Mouse (Mus musculus): ENCODE data around the gene Tars2. TPM values are rescaled to one million over a fixed set of nuclear protein-coding genes. Genes with fewer than 3 reads are reported as not detected.

Tars2 gene
- polyA plus RNA-seq, 1 experiment from 2014 or later: 58.8 TPM

DNA sequence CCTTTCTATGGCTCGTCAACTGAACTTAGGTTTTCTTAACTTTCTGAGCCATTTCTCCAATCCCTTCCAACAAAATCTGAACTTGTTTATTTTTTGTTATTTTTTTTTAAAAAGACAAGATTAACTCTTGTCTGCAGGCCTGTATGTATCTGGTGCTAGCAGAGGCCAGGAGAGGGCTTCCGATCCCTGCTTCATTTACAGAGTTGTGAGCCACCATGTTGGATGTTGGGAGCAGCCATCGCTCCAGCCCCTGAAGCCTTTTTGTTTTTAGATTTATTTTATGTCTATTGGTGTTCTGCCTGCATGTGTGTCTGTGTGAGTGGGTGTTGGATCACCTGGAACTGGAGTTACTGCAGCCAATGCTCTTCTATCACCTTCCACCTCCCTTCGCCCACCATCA lies 28.2 kb downstream of the Tars2 start:
- H3K4me1 ChIP-seq (replicated peaks): peaks cover 13% of the 10 kb centered on the region; the same call in 1 of the 2 replicates
- no peak overlapping the region for H3K27ac ChIP-seq
- H3K27me3 ChIP-seq (ENCODE audit: insufficient read depth, poor library complexity, severe bottlenecking): no peaks in the 10 kb centered on the region
- 88% methylated on average over 4 of the region's 4 CpGs for WGBS
- peaks cover 31% of the 10 kb centered on the region for H3K36me3 ChIP-seq
- no peak for DNase-seq (ENCODE audit: low spot score)
- no peaks in the 10 kb centered on the region for H3K9me3 ChIP-seq
- H3K4me3 ChIP-seq: no peak overlapping the region

DNA sequence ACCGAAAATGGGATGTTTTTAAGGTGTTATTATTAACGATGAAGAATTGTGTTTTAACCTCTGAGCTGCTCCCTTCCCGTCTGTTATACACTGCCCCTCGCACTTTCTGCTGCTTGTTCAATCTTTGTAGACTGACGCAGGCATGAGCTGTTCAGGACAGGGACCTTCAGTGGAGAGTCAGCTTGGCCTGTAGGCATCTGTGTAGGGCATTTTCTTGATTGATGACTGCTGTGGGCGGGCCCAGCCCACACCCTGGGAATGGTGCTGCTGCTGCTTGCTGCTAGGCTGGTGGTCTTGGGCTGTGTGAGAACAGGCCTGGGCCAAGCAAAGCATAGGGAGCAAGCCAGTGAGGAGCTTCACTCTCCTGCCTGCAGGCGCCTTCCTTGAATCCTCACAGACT lies 29.6 kb downstream of the Tars2 start:
- DNase-seq (ENCODE audit: low spot score): no peak
- Histone ChIP-seq H3K4me1 (replicated peaks) (peaks cover 12% of the 10 kb centered on the region; the same call in 1 of the 2 replicates), H3K9me3 (no peaks in the 10 kb centered on the region), H3K27ac (no peak overlapping the region), H3K27me3 (ENCODE audit: insufficient read depth, poor library complexity, severe bottlenecking) (no peaks in the 10 kb centered on the region), H3K4me3 (no peak overlapping the region), H3K36me3 (peaks cover 18% of the 10 kb centered on the region)
- 80% methylated on average over 7 of the region's 7 CpGs for WGBS

DNA sequence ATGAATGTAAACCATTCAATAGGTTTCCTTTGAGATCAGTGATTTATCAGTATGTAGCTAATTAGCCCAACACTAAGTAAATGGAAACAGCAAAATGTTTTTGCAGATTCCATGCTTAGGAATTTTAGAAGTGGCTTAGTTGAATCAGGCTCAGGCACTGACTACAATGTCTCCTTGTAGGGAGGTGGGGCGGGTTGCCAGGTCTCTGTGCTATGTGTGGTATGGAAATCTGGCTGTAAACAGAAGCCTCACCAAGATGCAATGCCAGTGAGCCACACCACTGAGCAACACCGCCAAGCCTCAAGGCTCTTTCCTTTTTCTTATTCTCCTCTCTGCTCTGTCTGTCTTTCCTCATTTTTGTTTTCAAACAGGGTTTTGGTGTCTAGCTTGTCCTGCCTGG lies 31.1 kb downstream of the Tars2 start:
- peaks cover 3% of the 10 kb centered on the region for H3K36me3 ChIP-seq
- 81% methylated on average over 2 of the region's 2 CpGs for WGBS
- no peaks in the 10 kb centered on the region for H3K9me3 ChIP-seq

DNA sequence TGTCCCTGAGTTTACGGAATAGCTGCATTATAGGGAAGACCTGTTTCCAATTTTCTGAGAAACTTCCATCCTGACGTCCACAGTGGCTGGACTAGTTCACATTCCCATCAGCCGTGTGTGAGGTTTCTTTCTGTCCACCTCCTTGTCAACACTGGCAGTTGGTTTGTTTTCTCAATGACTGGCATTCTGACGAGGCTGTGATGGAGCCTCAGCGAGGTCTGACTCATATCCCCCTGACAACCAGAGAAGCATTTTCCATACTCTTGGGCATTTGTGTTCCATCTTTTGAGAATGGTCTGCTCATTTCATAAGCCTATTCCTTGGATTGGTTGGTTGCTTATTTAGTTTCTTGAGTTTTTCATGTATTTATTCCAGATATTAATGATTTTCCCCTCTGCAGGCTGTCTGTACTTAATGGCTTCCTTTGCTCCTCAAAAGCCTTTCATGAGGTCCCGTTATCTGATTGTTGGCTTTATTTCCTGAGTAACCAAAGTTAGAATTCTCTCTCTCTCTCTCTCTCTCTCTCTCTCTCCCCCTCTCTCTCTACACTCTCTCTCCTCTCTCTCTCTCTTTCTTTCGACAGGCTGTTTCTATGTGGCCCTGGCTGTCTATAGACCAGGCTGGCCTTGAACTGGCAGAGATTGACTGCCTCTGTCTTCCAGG lies 33.2 kb downstream of the Tars2 start:
- no peaks in the 10 kb centered on the region for H3K9me3 ChIP-seq
- no peak overlapping the region for H3K27ac ChIP-seq
- H3K4me3 ChIP-seq: no peak overlapping the region
- no peaks in the 10 kb centered on the region for H3K27me3 ChIP-seq (ENCODE audit: insufficient read depth, poor library complexity, severe bottlenecking)
- no peak for DNase-seq (ENCODE audit: low spot score)
- H3K4me1 ChIP-seq (replicated peaks): 0 out of 2 replicates have a peak, but pooled peaks cover 3% of the 10 kb centered on the region
- no peaks in the 10 kb centered on the region for H3K36me3 ChIP-seq
- 76% methylated on average over 7 of the region's 7 CpGs for WGBS

More for the DNA sequence above, 31.1 kb downstream of the Tars2 start:
- Histone ChIP-seq H3K4me3 (no peak overlapping the region), H3K27ac (no peak overlapping the region), H3K4me1 (replicated peaks) (peaks cover 6% of the 10 kb centered on the region; the same call in 1 of the 2 replicates), H3K27me3 (ENCODE audit: insufficient read depth, poor library complexity, severe bottlenecking) (no peaks in the 10 kb centered on the region)
- no peak for DNase-seq (ENCODE audit: low spot score)

DNA sequence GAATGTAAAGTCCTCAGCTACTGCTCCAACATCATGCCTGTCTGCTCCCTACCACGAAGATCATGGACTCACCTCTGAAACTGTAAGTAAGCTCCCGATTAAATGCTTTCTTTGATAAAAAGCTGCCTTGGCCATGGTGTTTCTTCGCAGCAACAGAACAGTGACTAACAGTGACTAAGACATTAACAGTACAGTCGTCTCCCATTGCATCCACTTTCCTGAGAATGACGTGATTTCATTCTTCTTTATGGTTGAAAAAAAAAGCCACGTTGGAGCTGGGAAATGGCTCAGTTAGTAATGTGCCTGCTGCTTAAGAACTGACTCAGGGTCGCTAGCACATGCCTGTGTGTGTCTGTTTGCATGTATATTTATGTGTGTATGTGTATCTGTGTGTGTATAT lies 34.1 kb downstream of the Tars2 start:
- H3K4me3 ChIP-seq: no peak overlapping the region
- H3K4me1 ChIP-seq (replicated peaks): 0 out of 2 replicates have a peak, but pooled peaks cover 3% of the 10 kb centered on the region
- no peaks in the 10 kb centered on the region for H3K9me3 ChIP-seq
- 87% methylated on average over 7 of the region's 7 CpGs for WGBS
- H3K36me3 ChIP-seq: no peaks in the 10 kb centered on the region
- H3K27ac ChIP-seq: no peak overlapping the region
- H3K27me3 ChIP-seq (ENCODE audit: insufficient read depth, poor library complexity, severe bottlenecking): no peaks in the 10 kb centered on the region
- no peak for DNase-seq (ENCODE audit: low spot score)

DNA sequence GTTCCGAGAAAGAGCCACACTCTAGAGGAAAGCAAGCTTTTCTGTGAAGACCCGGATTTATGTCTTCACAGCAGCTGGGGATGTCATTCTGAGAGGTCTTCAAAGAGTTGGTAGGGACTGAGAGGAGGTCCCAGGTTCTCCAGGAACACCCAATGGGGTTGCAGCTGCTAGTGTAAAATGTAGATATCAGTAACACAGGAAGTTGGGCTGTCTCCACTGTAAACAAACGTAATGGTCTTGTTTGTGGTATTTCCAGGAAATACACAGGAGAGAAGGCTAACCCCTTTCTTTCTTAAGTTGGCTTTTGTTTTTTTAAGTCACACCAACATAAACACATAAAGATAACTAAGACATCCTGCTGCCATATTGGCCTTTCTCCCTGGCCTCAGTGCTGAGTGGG lies 37.6 kb downstream of the Tars2 start:
- H3K27ac ChIP-seq: no peak overlapping the region
- no peaks in the 10 kb centered on the region for H3K9me3 ChIP-seq
- 85% methylated on average over 3 of the region's 3 CpGs for WGBS
- no peaks in the 10 kb centered on the region for H3K36me3 ChIP-seq
- no peak overlapping the region for H3K4me3 ChIP-seq
- DNase-seq (ENCODE audit: low spot score): no peak
- H3K27me3 ChIP-seq (ENCODE audit: insufficient read depth, poor library complexity, severe bottlenecking): no peaks in the 10 kb centered on the region
- no peaks in the 10 kb centered on the region for H3K4me1 ChIP-seq (replicated peaks)

DNA sequence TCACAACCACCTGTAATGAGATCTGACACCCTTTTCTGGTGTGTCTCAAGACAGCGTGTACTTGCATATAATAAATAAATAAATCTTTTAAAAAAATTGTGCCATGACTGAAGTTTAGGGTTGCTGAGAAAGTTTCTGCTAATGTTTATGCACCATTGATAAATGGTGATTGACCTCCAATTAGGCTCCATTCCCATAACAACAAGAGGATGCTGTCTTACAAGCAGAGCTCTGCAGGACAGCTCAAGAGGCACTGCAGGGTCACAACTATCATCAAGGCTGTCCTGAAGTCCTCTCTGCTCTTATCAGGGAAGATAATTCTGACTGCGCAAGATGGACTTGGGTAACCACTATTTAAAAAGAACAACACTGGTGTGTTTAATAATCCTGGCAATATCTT lies 41.9 kb downstream of the Tars2 start:
- WGBS: 95% methylated on average over 2 of the region's 2 CpGs
- H3K27ac ChIP-seq: no peak overlapping the region
- DNase-seq (ENCODE audit: low spot score): no peak
- 0 out of 2 replicates have a peak, but pooled peaks cover 2% of the 10 kb centered on the region for H3K4me1 ChIP-seq (replicated peaks)
- no peaks in the 10 kb centered on the region for H3K27me3 ChIP-seq (ENCODE audit: insufficient read depth, poor library complexity, severe bottlenecking)
- no peak overlapping the region for H3K4me3 ChIP-seq
- peaks cover 7% of the 10 kb centered on the region; the same call in 1 of the 2 replicates for H3K9me3 ChIP-seq
- 0 out of 2 replicates have a peak, but pooled peaks cover 6% of the 10 kb centered on the region for H3K36me3 ChIP-seq

DNA sequence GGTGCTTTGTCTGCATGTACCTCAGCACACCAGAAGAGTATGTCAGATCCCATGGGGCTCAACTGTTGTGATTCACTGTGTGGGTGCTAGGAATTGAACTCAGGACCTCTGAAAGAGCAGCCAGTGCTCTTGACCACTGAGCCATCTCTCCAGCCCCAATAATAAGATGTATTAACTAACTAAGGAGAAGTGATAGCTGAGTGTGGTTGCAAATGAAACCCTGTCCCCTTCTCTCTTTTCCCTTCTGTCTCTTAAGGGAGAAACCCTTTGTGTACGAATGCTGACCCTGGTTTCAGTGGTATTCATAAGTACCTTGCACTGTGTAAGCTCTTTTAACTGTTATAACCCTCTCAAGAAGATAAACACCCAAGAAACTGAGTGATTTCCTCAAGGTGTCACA lies 43.9 kb downstream of the Tars2 start:
- Histone ChIP-seq H3K9me3 (peaks cover 12% of the 10 kb centered on the region; the same call in 1 of the 2 replicates), H3K4me3 (no peak overlapping the region), H3K27ac (no peak overlapping the region), H3K4me1 (replicated peaks) (0 out of 2 replicates have a peak, but pooled peaks cover 2% of the 10 kb centered on the region), H3K27me3 (ENCODE audit: insufficient read depth, poor library complexity, severe bottlenecking) (no peaks in the 10 kb centered on the region), H3K36me3 (0 out of 2 replicates have a peak, but pooled peaks cover 6% of the 10 kb centered on the region)
- WGBS: 79% methylated on average over 1 of the region's 1 CpGs
- DNase-seq (ENCODE audit: low spot score): no peak

DNA sequence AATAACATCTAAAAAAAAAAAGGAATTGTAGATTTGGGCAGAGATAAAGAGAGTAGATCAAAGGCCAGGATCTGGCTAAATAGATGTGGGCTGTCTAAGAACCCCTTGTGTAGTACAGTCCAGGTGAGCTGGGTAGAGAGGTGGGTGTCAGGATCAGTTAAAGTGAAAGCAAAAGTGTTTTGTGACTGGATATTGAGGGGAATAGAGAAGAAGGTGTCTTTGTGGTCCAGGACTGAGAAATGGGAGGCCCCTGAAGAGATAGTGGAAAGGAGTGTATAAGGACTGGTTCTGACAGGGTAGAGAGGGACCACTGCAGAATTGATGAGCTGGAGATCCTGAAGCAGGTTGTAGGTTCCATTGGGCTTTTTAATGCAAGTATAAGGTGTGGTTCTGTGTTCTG lies 50.0 kb downstream of the Tars2 start:
- Histone ChIP-seq H3K36me3 (0 out of 2 replicates have a peak, but pooled peaks cover 6% of the 10 kb centered on the region), H3K27ac (no peak overlapping the region), H3K4me3 (no peak overlapping the region), H3K9me3 (peaks cover 12% of the 10 kb centered on the region; the same call in 1 of the 2 replicates), H3K27me3 (ENCODE audit: insufficient read depth, poor library complexity, severe bottlenecking) (no peaks in the 10 kb centered on the region), H3K4me1 (replicated peaks) (no peaks in the 10 kb centered on the region)
- DNase-seq (ENCODE audit: low spot score): no peak

DNA sequence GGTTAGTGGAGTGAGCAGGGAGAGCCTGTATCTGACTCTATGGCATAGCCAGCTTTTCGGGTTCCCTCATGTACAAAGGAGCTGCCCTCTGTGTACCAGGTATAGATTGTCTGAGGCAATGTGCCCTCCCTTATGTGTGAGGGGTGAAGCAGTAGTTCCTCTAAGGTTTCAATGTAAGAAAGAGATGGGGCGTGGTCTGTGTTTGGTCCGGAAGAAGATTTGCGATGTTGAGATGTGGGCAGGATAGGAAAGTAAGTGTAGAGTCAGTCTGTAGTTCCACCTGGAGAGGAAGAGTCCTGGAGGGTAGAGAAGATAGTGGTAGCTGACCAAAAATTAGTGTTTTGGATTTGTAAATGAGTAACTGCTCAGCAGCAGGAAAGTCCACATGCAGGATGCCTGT lies 51.0 kb downstream of the Tars2 start:
- DNase-seq (ENCODE audit: low spot score): no peak
- H3K27me3 ChIP-seq (ENCODE audit: insufficient read depth, poor library complexity, severe bottlenecking): no peaks in the 10 kb centered on the region
- WGBS: 89% methylated on average over 4 of the region's 4 CpGs
- H3K9me3 ChIP-seq: peaks cover 12% of the 10 kb centered on the region; the same call in 1 of the 2 replicates
- H3K36me3 ChIP-seq: 0 out of 2 replicates have a peak, but pooled peaks cover 3% of the 10 kb centered on the region
- no peak overlapping the region for H3K4me3 ChIP-seq
- no peak overlapping the region for H3K27ac ChIP-seq
- no peaks in the 10 kb centered on the region for H3K4me1 ChIP-seq (replicated peaks)

DNA sequence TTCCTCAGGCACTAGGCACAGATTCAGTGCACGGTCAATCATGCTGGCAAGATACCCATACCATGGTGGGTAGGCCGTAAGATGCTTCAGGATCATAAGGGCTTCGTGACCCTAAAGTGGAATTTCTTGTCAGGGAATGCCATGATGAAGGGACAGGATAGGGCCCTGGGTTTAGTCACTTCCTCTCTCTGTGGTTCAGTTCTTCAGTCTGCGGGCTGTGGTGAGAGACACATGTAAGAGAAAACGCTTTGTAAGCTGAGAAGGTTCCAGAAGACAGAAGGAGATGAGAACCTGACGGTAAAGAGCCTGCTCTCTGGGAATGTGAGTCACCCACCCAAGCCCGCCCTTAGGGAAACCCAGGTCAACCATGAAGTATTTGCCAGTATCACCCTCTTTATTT lies 52.5 kb downstream of the Tars2 start:
- Histone ChIP-seq H3K4me3 (no peak overlapping the region), H3K27ac (no peak overlapping the region), H3K9me3 (no peaks in the 10 kb centered on the region), H3K36me3 (no peaks in the 10 kb centered on the region), H3K27me3 (ENCODE audit: insufficient read depth, poor library complexity, severe bottlenecking) (no peaks in the 10 kb centered on the region), H3K4me1 (replicated peaks) (peaks cover under 1% of the 10 kb centered on the region)
- WGBS: 91% methylated on average over 7 of the region's 7 CpGs
- no peak for DNase-seq (ENCODE audit: low spot score)

DNA sequence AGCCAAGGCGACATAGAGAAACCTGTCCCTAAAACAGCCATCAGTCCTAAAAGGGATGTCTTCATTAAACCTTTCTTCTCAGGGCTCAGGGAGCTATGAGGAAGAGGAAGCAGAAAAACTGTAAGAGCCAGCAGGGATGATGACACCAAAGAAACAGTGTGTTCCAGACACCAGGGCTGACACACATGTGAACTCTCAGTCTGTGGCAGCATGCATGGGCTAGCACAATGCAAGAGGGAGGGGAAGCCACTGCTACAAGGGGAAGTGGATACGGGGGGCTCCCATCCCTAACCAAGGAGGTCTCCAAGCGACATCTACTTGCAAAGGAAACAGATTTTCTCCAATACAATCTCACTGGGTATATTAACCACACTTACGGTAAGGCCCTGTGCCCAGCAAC lies 53.7 kb downstream of the Tars2 start:
- 91% methylated on average over 4 of the region's 4 CpGs for WGBS
- no peak overlapping the region for H3K27ac ChIP-seq

DNA sequence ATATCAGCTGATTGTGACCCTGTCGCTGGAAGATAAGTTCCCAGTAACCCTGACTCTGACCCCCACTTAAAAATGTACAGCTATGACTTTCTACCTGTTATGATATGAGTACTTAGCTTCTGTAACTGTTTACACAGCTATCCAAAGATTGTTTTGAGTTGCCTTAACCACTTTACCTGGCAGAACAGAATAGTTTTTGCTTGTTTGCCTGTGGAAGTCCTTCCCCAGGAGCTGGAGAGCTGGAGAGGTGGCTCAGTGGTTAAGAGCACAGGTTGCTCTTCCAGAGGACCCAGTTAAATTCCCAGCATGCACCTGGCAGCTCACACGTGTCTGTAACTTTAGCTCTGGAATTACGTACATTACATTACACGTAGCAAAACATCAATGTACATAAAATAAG lies 55.4 kb downstream of the Tars2 start:
- 89% methylated on average over 4 of the region's 4 CpGs for WGBS

More for the DNA sequence above, 53.7 kb downstream of the Tars2 start:
- no peaks in the 10 kb centered on the region for H3K9me3 ChIP-seq
- no peaks in the 10 kb centered on the region for H3K27me3 ChIP-seq (ENCODE audit: insufficient read depth, poor library complexity, severe bottlenecking)
- DNase-seq (ENCODE audit: low spot score): no peak
- H3K36me3 ChIP-seq: no peaks in the 10 kb centered on the region
- H3K4me3 ChIP-seq: no peak overlapping the region
- peaks cover 13% of the 10 kb centered on the region for H3K4me1 ChIP-seq (replicated peaks)

More for the DNA sequence above, 55.4 kb downstream of the Tars2 start:
- DNase-seq (ENCODE audit: low spot score): no peak
- Histone ChIP-seq H3K27ac (no peak overlapping the region), H3K36me3 (no peaks in the 10 kb centered on the region), H3K27me3 (ENCODE audit: insufficient read depth, poor library complexity, severe bottlenecking) (0 out of 2 replicates have a peak, but pooled peaks cover 3% of the 10 kb centered on the region), H3K4me3 (no peak overlapping the region), H3K4me1 (replicated peaks) (peaks cover 30% of the 10 kb centered on the region), H3K9me3 (no peaks in the 10 kb centered on the region)
